Mouse (Mus musculus) kidney, adult 2 months (tissue): Measurements from ENCODE around the gene Maff.

Experiments
- CTCF ChIP-seq: fragments of 200-500 bp; conservative IDR thresholded peaks from 2 replicates; pipeline ENCODE4 v1.5.1; 2011; ENCODE audit warnings: low read depth, mild to moderate bottlenecking, control low read depth, low read length, moderate library complexity, mixed read lengths; ENCODE audit not compliant: insufficient read depth, insufficient read length
- POLR2A ChIP-seq: fragments of 200-500 bp; IDR thresholded peaks from one replicate; pipeline ENCODE4 v1.6.1; 2011; ENCODE audit warnings: low read depth, low read length, control low read depth

GRCm38 (mm10) chr15:79306043-79306637, 40.3 kb upstream of the Maff start:
- TF ChIP-seq CTCF = no peak
- TF ChIP-seq POLR2A = no peak
